Mouse (Mus musculus): ENCODE results near the gene Ccdc158.

Gene Ccdc158

DNA sequence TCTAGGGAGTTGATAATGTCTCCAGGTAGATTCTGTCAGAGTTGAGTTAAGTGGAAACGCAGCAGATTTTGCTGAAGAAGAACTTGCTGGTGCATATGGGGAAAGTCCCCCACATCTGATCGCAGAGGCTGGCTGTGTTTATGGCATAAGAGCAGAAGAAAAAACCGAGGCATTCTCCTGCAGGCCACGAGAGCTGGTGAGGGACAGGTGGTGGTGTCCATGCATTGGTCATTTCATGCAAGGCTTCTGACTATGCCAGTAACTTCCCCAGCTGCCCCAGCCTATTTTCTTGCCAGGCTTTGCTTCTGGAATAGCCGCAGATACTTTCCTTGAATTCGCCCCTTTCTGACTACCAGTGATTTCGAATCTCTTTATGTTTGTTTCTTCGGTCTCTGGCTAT is 78.2 kb downstream of the Ccdc158 start:
- DNase-seq = no peak

DNA sequence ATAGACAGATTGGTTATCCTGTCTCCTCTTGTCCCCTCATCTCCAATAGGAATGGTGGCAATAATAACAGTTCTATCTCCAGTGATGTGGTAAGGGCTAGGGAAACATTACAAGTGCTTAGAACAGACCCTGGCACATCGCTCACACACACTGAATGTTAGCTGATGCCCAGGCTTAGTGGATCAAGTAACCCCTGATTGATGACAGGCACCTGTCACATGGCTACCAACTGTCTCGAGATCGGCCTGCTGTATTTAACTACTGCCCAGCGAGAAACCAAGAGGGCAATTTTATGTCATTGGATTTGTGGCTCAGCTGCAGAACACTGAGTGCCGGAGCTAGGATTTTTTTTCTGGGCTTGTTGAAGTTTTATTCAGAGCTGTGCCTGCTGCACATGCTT is 80.0 kb downstream of the Ccdc158 start:
- DNase-seq = no peak

DNA sequence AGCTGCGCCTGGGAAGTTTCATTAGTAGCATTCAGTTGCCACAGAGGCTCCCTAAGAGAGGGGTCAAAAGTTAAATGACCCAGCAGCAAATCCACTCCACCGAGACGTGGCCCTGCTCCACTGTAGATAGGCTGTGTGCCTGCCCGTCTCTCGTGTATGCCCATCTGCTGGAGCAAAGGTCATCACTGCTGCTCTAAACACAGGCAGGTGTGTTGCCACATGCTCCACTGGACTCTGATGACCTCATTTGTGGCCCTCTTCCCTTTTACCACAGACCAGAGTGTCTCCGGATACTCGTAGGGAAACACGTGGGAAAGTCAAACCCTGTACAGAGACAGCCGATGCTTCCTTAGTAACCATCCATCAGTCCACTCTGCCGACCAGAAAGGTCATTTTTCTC is 89.1 kb downstream of the Ccdc158 start:
- no peak for DNase-seq

DNA sequence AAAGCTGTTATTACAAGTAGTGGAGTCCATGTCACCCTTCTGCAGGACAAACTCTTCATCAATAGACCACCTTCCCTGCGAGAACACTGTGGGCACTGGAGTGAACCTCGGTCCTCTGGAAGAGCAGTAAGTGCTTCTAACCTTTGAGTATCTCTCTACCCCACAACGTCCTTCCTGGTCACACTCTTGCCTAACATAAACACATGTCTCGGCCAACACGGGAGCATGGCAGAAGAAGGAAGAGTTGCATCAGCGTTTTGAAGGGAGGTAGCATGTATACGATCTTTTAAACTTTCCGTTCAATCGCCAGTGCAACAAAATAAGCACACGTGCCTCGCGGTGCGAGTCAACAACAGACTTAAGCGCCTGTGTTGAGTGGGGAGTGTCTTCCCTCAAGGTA is 95.5 kb downstream of the Ccdc158 start:
- DNase-seq = no peak

DNA sequence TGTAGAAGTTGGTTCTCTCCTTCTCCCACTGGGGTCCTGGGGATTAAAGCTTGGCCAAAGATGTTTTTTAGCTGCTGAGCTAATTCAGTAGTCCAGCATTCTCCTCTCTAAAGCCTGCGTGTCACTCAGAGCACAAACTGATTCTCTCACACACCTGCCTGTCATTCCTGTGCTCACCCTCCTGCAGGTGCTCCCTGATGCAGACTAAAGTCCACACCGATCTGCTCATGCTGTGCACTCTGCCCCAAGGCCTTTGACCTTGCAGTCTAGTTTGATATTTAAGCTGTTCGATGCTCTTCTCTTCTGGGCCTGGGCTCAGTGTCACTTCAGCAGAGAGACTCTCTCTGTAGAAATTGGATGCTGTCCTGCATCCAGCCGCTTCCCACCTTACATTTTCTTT is 103.8 kb downstream of the Ccdc158 start:
- no peak for DNase-seq

DNA sequence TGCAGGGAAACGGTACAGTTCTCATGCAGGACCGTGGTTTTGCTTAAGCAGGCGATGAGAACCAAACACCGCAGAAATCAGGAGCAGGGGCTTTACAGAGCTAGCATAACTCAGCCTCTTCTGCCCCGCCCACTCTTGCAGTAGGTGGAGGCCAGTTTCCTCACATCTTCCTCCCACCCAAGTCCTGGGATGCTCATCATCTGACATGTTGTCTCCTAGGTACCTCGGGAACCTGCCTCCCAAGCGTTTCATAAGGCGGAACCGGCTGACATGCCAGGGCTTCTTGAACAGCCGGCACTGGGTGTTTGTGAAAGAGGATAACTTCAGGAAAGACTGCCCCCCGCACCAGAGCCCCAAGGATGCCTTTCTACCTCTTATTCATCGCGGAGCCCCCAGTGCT is 113.1 kb downstream of the Ccdc158 start:
- no peak for DNase-seq

DNA sequence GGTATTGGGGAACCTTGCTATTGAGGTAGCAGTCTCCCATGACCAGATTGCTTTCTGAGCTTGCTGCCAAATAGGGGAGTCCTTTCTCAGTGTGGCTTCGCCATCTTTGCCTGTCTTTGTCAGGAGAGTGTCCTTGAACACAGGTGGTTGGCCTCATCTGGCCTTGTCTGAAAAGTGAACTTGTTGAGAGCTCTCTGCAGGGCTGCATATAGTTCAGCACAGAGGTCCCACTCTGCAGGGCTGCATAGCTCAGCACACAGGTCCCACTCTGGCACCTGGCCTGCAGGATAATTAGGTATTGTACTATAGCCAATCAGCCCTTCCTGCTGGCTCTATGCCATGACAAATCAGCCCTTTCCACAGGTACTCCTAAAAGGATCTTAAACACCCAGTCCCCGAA is 114.9 kb downstream of the Ccdc158 start:
- DNase-seq = no peak

Measured in kidney, postnatal 4 days (tissue).